Mouse (Mus musculus) liver, embryonic 12.5 days (tissue): ENCODE measurements around the gene Bbs4. TPM values are rescaled to one million over a fixed set of nuclear protein-coding genes. Genes with fewer than 3 reads are reported as not detected.

ENCODE experiments used
- ATAC-seq: fragments of 200-750 bp; cut with Nextera tagmentation; 2 replicates; pipeline ENCODE4 v1.8.0; 2017; ENCODE audit warnings: moderate number of reproducible peaks, mild to moderate bottlenecking, moderate library complexity
- H3K27ac ChIP-seq: fragments of 300-500 bp; sonication (generic); 2 replicates; pipeline ENCODE4 v1.5.1; 2016; ENCODE audit warnings: mild to moderate bottlenecking
- H3K27me3 ChIP-seq: fragments of 300-500 bp; sonication (generic); replicated peaks from 2 replicates; pipeline ENCODE4 v1.6.1; 2016; ENCODE audit warnings: mild to moderate bottlenecking, moderate library complexity
- H3K36me3 ChIP-seq: fragments of 300-500 bp; sonication (generic); 2 replicates; pipeline ENCODE4 v1.6.1; 2016; ENCODE audit warnings: mild to moderate bottlenecking, moderate library complexity
- H3K4me1 ChIP-seq: fragments of 300-500 bp; sonication (generic); 2 replicates; pipeline ENCODE4 v1.6.1; 2016
- H3K4me2 ChIP-seq: fragments of 300-500 bp; sonication (generic); 2 replicates; pipeline ENCODE4 v1.6.1; 2016; ENCODE audit warnings: mild to moderate bottlenecking, moderate library complexity
- H3K4me3 ChIP-seq: fragments of 300-500 bp; sonication (generic); 2 replicates; pipeline ENCODE4 v1.5.1; 2016; ENCODE audit warnings: mild to moderate bottlenecking, moderate library complexity
- H3K9ac ChIP-seq: fragments of 300-500 bp; sonication (generic); 2 replicates; pipeline ENCODE4 v1.6.1; 2016; ENCODE audit warnings: mild to moderate bottlenecking, moderate library complexity
- H3K9me3 ChIP-seq: fragments of 300-500 bp; sonication (generic); replicated peaks from 2 replicates; pipeline ENCODE4 v1.6.1; 2016; ENCODE audit warnings: mild to moderate bottlenecking, moderate library complexity
- WGBS: fragments of 180-500 bp; shearing (Covaris S2); methylation state at CpG from one replicate; pipeline ENCODE4 v1.1.7; 2016; ENCODE audit not compliant: insufficient replicate concordance; 5-methylcytosine and 5-hydroxymethylcytosine counted together
- polyA plus RNA-seq: library from polyadenylated mRNA; unstranded; fragments of >200 nt; fragmentation: Nextera tagmentation; extraction: Ambion mirVana; gene quantifications from 2 replicates; pipeline ENCODE4 v1.2.1, GENCODE M21; 2016

The Bbs4 gene
- polyA plus RNA-seq, 1 experiment from 2014 or later: 2.8 TPM

DNA sequence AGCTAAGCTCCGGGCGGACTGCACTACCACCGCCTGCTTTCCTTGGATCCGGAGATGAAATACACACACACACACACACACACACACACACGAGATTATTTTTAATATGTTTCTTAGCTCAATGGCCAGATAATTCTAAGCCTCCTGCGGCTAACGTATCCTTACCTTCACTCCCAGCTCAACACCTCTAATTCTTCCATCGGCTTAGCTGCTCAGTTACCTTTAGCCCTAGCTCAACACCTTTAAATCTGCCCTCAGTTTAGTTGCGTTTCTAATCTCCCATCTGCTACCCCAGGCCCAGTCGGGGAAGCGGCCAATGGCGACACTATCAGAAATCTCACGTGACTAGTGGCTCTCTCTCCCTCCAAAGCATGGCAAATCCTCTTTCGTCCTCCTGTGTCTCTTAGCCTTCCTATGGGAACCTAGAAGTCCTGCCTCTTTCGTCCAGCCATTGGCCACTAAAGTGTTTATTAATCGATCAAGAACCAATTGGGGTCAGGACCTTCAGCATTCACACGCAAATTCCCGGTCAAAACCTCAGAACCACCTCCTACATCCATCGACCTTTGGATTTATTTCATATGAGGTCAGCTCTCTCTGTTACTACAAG lies 78.4 kb downstream of the Bbs4 start:
- Histone ChIP-seq H3K27me3 (no peaks in the 10 kb centered on the region), H3K4me1 (peaks cover 20% of the 10 kb centered on the region), H3K9ac (no peak overlapping the region), H3K36me3 (no peaks in the 10 kb centered on the region), H3K4me2 (no peak overlapping the region), H3K9me3 (no peaks in the 10 kb centered on the region), H3K4me3 (no peak overlapping the region), H3K27ac (no peak overlapping the region)
- WGBS: 69% methylated on average over 19 of the region's 19 CpGs
- ATAC-seq: no peak

DNA sequence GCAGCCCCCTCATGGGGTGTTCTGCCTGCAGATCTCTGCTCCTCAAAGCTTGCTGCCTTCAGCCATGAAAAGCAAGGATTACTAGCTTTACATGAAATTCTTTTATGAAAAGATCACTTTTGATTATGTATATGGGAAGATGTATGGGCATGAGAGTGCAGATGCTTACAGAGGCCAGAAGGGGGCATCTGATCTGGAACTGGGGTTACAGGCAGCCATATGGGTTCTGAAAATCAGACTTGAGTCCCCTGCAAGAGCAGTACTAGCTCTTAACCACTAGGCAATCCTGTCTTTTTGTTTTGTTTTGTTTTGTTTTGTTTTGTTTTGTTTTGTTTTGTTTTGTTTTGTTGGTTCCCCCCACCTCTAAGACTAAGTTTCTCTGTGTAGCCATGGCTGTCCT lies 80.1 kb downstream of the Bbs4 start:
- Histone ChIP-seq H3K27me3 (no peaks in the 10 kb centered on the region; the same call in 1 of the 2 replicates), H3K4me2 (no peak overlapping the region), H3K27ac (no peak overlapping the region), H3K4me1 (peaks cover 20% of the 10 kb centered on the region), H3K4me3 (no peak overlapping the region), H3K9ac (no peak overlapping the region), H3K36me3 (no peaks in the 10 kb centered on the region), H3K9me3 (no peaks in the 10 kb centered on the region)
- no peak for ATAC-seq

Other genes with a start within 250 kb of the Bbs4 start
- gene Adpgk, start 62.0 kb downstream of the Bbs4 start, polyA plus RNA-seq: 27.4 and 28.8 TPM in 2 replicates
- gene Arih1, start 133.1 kb upstream of the Bbs4 start, polyA plus RNA-seq: 13.7 and 15.9 TPM in 2 replicates
- 42.4 and 42.5 TPM in 2 replicates for gene Hexa, start 186.0 kb upstream of the Bbs4 start, polyA plus RNA-seq
- not detected in 2 replicates for gene Tmem202, start 186.3 kb upstream of the Bbs4 start, polyA plus RNA-seq
- gene Celf6, start 224.4 kb upstream of the Bbs4 start, polyA plus RNA-seq: 0.11 TPM in 1 of 2 replicates, not detected in the other